Mouse (Mus musculus) stomach, embryonic 14.5 days (tissue): ENCODE measurements around the gene Pigq. TPM values are rescaled to one million over a fixed set of nuclear protein-coding genes. Genes with fewer than 3 reads are reported as not detected.
A peak's percentile ranks its signal among the peaks of the same experiment; 100 is the strongest.

ENCODE experiments used
- ATAC-seq: fragments of 200-750 bp; cut with Nextera tagmentation; 2 replicates; pipeline ENCODE4 v1.8.0; 2017; ENCODE audit warnings: low read depth, moderate TSS enrichment; ENCODE audit not compliant: insufficient number of reproducible peaks, insufficient read depth, low FRiP score
- H3K27ac ChIP-seq: fragments of 300-500 bp; sonication (generic); 2 replicates; pipeline ENCODE4 v1.5.1; 2014; ENCODE audit warnings: mild to moderate bottlenecking, low read length, moderate library complexity, mixed read lengths
- H3K27me3 ChIP-seq: fragments of 300-500 bp; sonication (generic); 2 replicates; pipeline ENCODE4 v1.6.1; 2014; ENCODE audit warnings: low read length, control low read depth, mixed read lengths; ENCODE audit not compliant: control insufficient read depth, insufficient read depth
- H3K36me3 ChIP-seq: fragments of 300-500 bp; sonication (generic); 2 replicates; pipeline ENCODE4 v1.6.1; 2014; ENCODE audit warnings: mild to moderate bottlenecking, control low read depth, low read length, moderate library complexity, mixed read lengths; ENCODE audit not compliant: control insufficient read depth, insufficient read depth
- H3K4me1 ChIP-seq: fragments of 300-500 bp; sonication (generic); 2 replicates; pipeline ENCODE4 v1.6.1; 2014; ENCODE audit warnings: low read length, control low read depth, mixed read lengths; ENCODE audit not compliant: control insufficient read depth, insufficient read depth
- H3K4me2 ChIP-seq: fragments of 300-500 bp; sonication (generic); replicated peaks from 2 replicates; pipeline ENCODE4 v1.6.1; 2014; ENCODE audit warnings: low read depth, low read length, control low read depth
- H3K4me3 ChIP-seq: fragments of 300-500 bp; sonication (generic); 2 replicates; pipeline ENCODE4 v1.5.1; 2014; ENCODE audit warnings: low read depth, low read length, control low read depth
- H3K9ac ChIP-seq: fragments of 300-500 bp; sonication (generic); replicated peaks from 2 replicates; pipeline ENCODE4 v1.6.1; 2014; ENCODE audit warnings: low read depth, mild to moderate bottlenecking, control low read depth, low read length, moderate library complexity, mixed read lengths
- H3K9me3 ChIP-seq: fragments of 300-500 bp; sonication (generic); 2 replicates; pipeline ENCODE4 v1.6.1; 2016; ENCODE audit warnings: low read depth, low read length, control low read depth; ENCODE audit not compliant: control insufficient read depth
- WGBS: fragments of 180-500 bp; shearing (Covaris S2); extraction: QIAGEN DNeasy Blood & Tissue Kit; methylation state at CpG from one replicate; pipeline ENCODE4 v1.1.7; 2014; 5-methylcytosine and 5-hydroxymethylcytosine counted together
- polyA plus RNA-seq: library from polyadenylated mRNA; unstranded; fragments of >200 nt; fragmentation: Nextera tagmentation; extraction: Ambion mirVana; gene quantifications from 2 replicates; pipeline ENCODE4 v1.2.1, GENCODE M21; 2014

Gene Pigq
- polyA plus RNA-seq, 1 experiment from 2014 or later, result 59.7 TPM

GRCm38 (mm10) chr17:25954671-25955070 is 9.9 kb upstream of the Pigq start:
- 68% methylated on average over 2 of the region's 2 CpGs for WGBS
- no peak for ATAC-seq
- Histone ChIP-seq H3K27me3 (peaks cover 28% of the 10 kb centered on the region), H3K36me3 (peaks cover 5% of the 10 kb centered on the region; the same call in 1 of the 2 replicates), H3K27ac (no peak overlapping the region), H3K4me3 (no peak overlapping the region), H3K4me1 (peaks cover 8% of the 10 kb centered on the region; the same call in 1 of the 2 replicates), H3K9me3 (no peaks in the 10 kb centered on the region), H3K4me2 (no peak overlapping the region), H3K9ac (no peak overlapping the region)

DNA sequence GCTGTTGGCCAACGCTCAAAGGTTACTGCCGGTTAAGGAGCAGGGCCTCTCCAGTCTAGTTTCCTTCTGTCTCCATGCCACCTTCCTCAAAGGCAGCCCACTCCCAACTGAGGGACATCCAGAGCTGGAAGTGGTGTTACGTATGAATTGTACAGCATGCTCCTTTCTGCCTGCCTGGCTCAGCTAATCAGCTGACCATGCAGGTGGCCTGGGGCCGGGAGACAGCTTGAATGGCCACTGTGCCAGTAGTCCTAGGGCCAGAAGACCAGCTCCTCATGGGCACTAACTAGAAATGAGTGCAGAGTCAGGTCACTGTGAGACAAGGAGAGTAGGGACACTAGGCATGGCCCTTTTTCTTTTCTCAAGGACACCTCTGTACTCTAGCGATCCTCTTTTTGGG is 8.4 kb upstream of the Pigq start:
- H3K9me3 ChIP-seq, result no peaks in the 10 kb centered on the region
- no peak for ATAC-seq
- no peak overlapping the region for H3K27ac ChIP-seq
- H3K36me3 ChIP-seq, result no peaks in the 10 kb centered on the region
- H3K9ac ChIP-seq, result no peak overlapping the region
- peaks cover 8% of the 10 kb centered on the region; the same call in 1 of the 2 replicates for H3K4me1 ChIP-seq
- no peak overlapping the region for H3K4me3 ChIP-seq
- no peak overlapping the region for H3K4me2 ChIP-seq
- 81% methylated on average over 5 of the region's 5 CpGs for WGBS
- H3K27me3 ChIP-seq, result peaks cover 28% of the 10 kb centered on the region

- no peak for ATAC-seq
- no peak within 1 kb of the TSS for H3K27ac ChIP-seq
Observed at GRCm38 (mm10) chr17:25951803-25952623, 7.3 kb upstream of the Pigq start, which contains the start of gene A930017K11Rik. A930017K11Rik (minus strand) TSS chr17:25952565.

DNA sequence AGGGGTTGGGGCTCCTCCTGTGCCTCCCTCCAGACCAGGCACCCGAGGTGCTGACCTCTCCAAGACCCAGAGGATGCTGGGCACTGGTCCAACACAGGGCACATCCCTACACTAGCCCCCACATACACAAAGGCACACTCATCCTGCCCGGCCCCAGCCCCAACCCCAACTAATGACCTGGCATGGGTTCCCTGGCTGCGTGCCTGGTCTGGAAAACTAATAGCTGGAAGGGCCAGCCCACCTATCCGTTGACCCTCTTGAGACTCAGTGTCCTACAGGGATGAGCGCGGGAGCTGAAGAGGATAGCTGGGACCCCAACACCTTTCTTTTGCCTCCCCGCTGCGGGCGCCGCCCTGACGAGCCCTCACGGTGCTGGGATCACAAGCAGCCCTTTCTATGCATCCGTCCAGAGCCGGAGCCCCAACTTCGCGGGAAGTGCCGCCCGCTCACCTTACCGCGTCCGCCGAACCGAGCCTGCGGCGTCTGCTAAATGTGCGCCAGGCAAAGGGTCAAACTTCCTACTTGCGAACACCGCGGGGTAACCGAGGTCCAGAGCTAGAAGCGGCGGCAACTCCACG is 6.6 kb upstream of the Pigq start:
- peak overlapping the region; percentile 14; the same call in 1 of the 2 replicates for H3K9ac ChIP-seq
- WGBS, result 1% methylated on average over 33 of the region's 33 CpGs

More at GRCm38 (mm10) chr17:25951803-25952623, 7.3 kb upstream of the Pigq start, which contains the start of gene A930017K11Rik:
- H3K9me3 ChIP-seq, result no peaks in the 10 kb centered on the region
- 2% methylated on average over 58 of the region's 58 CpGs for WGBS
- peaks cover 8% of the 10 kb centered on the region; the same call in 1 of the 2 replicates for H3K4me1 ChIP-seq
- peak within 1 kb of the TSS; percentile 36 for H3K4me3 ChIP-seq
- H3K9ac ChIP-seq, result peak within 1 kb of the TSS; percentile 14; the same call in 1 of the 2 replicates
- no peaks in the 10 kb centered on the region for H3K36me3 ChIP-seq
- H3K4me2 ChIP-seq, result peak within 1 kb of the TSS; percentile 71
- peaks cover 28% of the 10 kb centered on the region for H3K27me3 ChIP-seq

DNA sequence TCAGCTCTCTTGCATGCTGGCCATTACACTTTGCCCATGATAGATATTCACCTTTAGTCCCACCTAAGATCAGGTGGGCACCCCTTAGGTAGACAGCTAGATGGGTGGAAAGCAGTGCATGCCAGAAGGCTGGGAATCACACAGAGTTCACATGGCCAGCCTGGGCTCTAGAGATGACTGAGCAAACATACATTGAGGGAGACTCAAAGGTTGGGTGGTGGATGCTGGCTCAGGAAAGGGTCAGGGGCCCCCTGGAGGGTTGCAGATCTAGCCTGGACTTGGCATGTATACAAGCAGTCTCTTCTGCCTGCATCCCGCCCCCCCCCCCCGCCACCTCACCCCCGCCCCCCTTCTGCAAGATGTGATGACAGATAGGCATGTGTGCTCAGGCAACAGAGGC is 6.0 kb upstream of the Pigq start:
- no peaks in the 10 kb centered on the region for H3K9me3 ChIP-seq
- peaks cover 8% of the 10 kb centered on the region; the same call in 1 of the 2 replicates for H3K4me1 ChIP-seq
- H3K36me3 ChIP-seq, result no peaks in the 10 kb centered on the region
- no peak overlapping the region for H3K4me3 ChIP-seq
- no peak overlapping the region for H3K27ac ChIP-seq
- 0 out of 2 replicates have a peak overlapping the region, but pooled peaks have one; percentile 71 for H3K4me2 ChIP-seq
- peaks cover 28% of the 10 kb centered on the region for H3K27me3 ChIP-seq
- 0 out of 2 replicates have a peak overlapping the region, but pooled peaks have one; percentile 18 for H3K9ac ChIP-seq
- no CpG with 5 or more reads among the region's 3 CpGs for WGBS
- ATAC-seq, result no peak

More for the DNA sequence above, 6.6 kb upstream of the Pigq start:
- H3K27ac ChIP-seq, result no peak overlapping the region
- peak overlapping the region; percentile 36 for H3K4me3 ChIP-seq
- no peak; the same call in 1 of the 2 replicates for ATAC-seq
- H3K4me2 ChIP-seq, result peak overlapping the region; percentile 71
- H3K4me1 ChIP-seq, result peaks cover 8% of the 10 kb centered on the region; the same call in 1 of the 2 replicates
- peaks cover 28% of the 10 kb centered on the region for H3K27me3 ChIP-seq
- no peaks in the 10 kb centered on the region for H3K9me3 ChIP-seq
- no peaks in the 10 kb centered on the region for H3K36me3 ChIP-seq

GRCm38 (mm10) chr17:25949981-25950380 is 5.2 kb upstream of the Pigq start:
- no peaks in the 10 kb centered on the region for H3K9me3 ChIP-seq
- peaks cover 8% of the 10 kb centered on the region; the same call in 1 of the 2 replicates for H3K4me1 ChIP-seq
- H3K27ac ChIP-seq, result no peak overlapping the region
- no peaks in the 10 kb centered on the region for H3K36me3 ChIP-seq
- H3K4me3 ChIP-seq, result no peak overlapping the region
- no peak for ATAC-seq
- no peak overlapping the region for H3K4me2 ChIP-seq
- no peak overlapping the region for H3K9ac ChIP-seq
- H3K27me3 ChIP-seq, result peaks cover 28% of the 10 kb centered on the region
- 82% methylated on average over 5 of the region's 5 CpGs for WGBS

DNA sequence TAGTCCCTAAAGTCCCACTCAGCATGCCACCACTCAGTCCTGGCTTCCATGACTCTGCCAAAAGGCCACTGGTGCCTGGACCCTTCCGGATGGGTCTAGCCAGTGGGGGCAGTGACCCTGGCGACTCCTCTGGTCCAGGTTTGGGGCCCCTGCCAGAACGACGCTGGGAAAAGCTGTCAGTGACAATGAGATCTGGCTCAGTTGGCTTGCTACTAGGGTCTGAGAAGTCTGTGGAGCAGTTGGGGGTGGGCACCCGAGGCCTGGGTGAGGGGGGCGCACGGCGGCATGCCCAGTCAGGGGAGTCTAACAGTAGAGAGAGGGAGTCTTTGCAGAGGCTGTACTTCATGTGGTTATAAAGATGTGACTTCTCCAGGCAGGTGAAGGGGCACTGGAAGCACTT is 3.3 kb upstream of the Pigq start:
- H3K4me2 ChIP-seq, result no peak overlapping the region
- ATAC-seq, result no peak
- H3K9me3 ChIP-seq, result no peaks in the 10 kb centered on the region
- 79% methylated on average over 8 of the region's 8 CpGs for WGBS
- no peak overlapping the region for H3K4me3 ChIP-seq
- H3K27ac ChIP-seq, result no peak overlapping the region
- H3K36me3 ChIP-seq, result no peaks in the 10 kb centered on the region
- H3K27me3 ChIP-seq, result peaks cover 24% of the 10 kb centered on the region
- no peak overlapping the region for H3K9ac ChIP-seq
- peaks cover 8% of the 10 kb centered on the region; the same call in 1 of the 2 replicates for H3K4me1 ChIP-seq

- H3K4me3 ChIP-seq, result no peak overlapping the region
- H3K9ac ChIP-seq, result no peak overlapping the region
- WGBS, result 81% methylated on average over 4 of the region's 4 CpGs
- ATAC-seq, result no peak
- no peak overlapping the region for H3K4me2 ChIP-seq
- no peaks in the 10 kb centered on the region for H3K36me3 ChIP-seq
- no peaks in the 10 kb centered on the region for H3K9me3 ChIP-seq
- H3K27me3 ChIP-seq, result peaks cover 20% of the 10 kb centered on the region
- H3K27ac ChIP-seq, result no peak overlapping the region
- H3K4me1 ChIP-seq, result peaks cover 8% of the 10 kb centered on the region; the same call in 1 of the 2 replicates
Observed at GRCm38 (mm10) chr17:25947576-25947975, 2.8 kb upstream of the Pigq start.
